In genomic region chr13:55450511-55450980, GRCm38 (mm10) we compare ENCODE assay signal across 10 mouse cellular contexts. TPM values are rescaled to one million over a fixed set of nuclear protein-coding genes. Genes with fewer than 3 reads are reported as not detected.
A peak's percentile ranks its signal among the peaks of the same experiment; 100 is the strongest.
DNase-seq lines count a peak whose midpoint lies in the region; ATAC-seq and TF ChIP-seq lines count a peak whose summit lies in the region.
"Had no signal": no experiment of that assay in that cellular context is flagged by ENCODE, and none has a peak within 500 bp of the region (broad histone marks: within the 10 kb centered on the region; RNA-seq: fewer than 3 reads in every experiment).

No protein-coding gene starts in this region.

- peak; percentile 79 for DNase-seq in hindbrain, postnatal 0 days (ENCODE audit: low spot score)
- DNase-seq in cerebellum, postnatal 10 days = peak; percentile 72 to 85
- peak; percentile 48 to 69 for DNase-seq in layer of hippocampus, postnatal 14 days (ENCODE audit: low spot score in 2 of 2)
- no peak for DNase-seq in embryo, embryonic 9.5 days (ENCODE audit: extremely low spot score)
- DNase-seq in neural tube, embryonic 10.5 days (ENCODE audit: extremely low spot score, low spot score) = no peak

- no peaks in the 10 kb centered on the region for H3K9me3 ChIP-seq in hindbrain, postnatal 0 days (ENCODE audit: low read length)
- no peaks in the 10 kb centered on the region for H3K9me3 ChIP-seq in hindbrain, embryonic 12.5 days (replicated peaks)
- H3K9me3 ChIP-seq in E14TG2a.4 (ENCODE audit: low read length) = no peaks in the 10 kb centered on the region

- H3K4me2 ChIP-seq in hindbrain, postnatal 0 days (ENCODE audit: low read depth, low read length) = no peak overlapping the region
- no peak overlapping the region for H3K4me2 ChIP-seq in hindbrain, embryonic 12.5 days (replicated peaks)

- WGBS in hindbrain, postnatal 0 days = 58% methylated on average over 11 of the region's 11 CpGs
- 91% methylated on average over 11 of the region's 11 CpGs for WGBS in hindbrain, embryonic 12.5 days

- ATAC-seq in hindbrain, postnatal 0 days = peak; percentile 50
- ATAC-seq in hindbrain, embryonic 12.5 days (ENCODE audit: low FRiP score) = no peak
- no peak for ATAC-seq in monocyte, adult 5-6 weeks (replicated peaks; ENCODE audit: insufficient number of reproducible peaks, low FRiP score, low TSS enrichment, poor library complexity, severe bottlenecking)

- H3K4me1 ChIP-seq in hindbrain, postnatal 0 days (ENCODE audit: insufficient read depth, low read length) = peaks cover 13% of the 10 kb centered on the region
- peaks cover 24% of the 10 kb centered on the region for H3K4me1 ChIP-seq in hindbrain, embryonic 12.5 days
- peaks cover 85% of the 10 kb centered on the region for H3K4me1 ChIP-seq in E14TG2a.4 (replicated peaks; ENCODE audit: low read depth, low read length)

- H3K9ac ChIP-seq in hindbrain, postnatal 0 days (replicated peaks; ENCODE audit: low read length) = no peak overlapping the region
- H3K9ac ChIP-seq in hindbrain, embryonic 12.5 days = no peak overlapping the region

- TF ChIP-seq CTCF in hindbrain, postnatal 0 days (IDR thresholded peaks at IDR 0.05; ENCODE audit: low read depth) = no peak
- TF ChIP-seq CTCF in E14TG2a.4 (conservative IDR thresholded peaks at IDR 0.05; ENCODE audit: low read length) = no peak

- no peak overlapping the region for H3K4me3 ChIP-seq in hindbrain, postnatal 0 days (ENCODE audit: low read length)
- no peak overlapping the region for H3K4me3 ChIP-seq in hindbrain, embryonic 12.5 days
- H3K4me3 ChIP-seq in E14TG2a.4 (replicated peaks; ENCODE audit: low read length) = peak overlapping the region; percentile 51

- peaks cover 27% of the 10 kb centered on the region; the same call in 1 of the 2 replicates for H3K36me3 ChIP-seq in hindbrain, postnatal 0 days (ENCODE audit: insufficient read depth, low read length)
- H3K36me3 ChIP-seq in hindbrain, embryonic 12.5 days = peaks cover 56% of the 10 kb centered on the region
- H3K36me3 ChIP-seq in E14TG2a.4 (ENCODE audit: insufficient read depth, low read length) = peaks cover 90% of the 10 kb centered on the region

- H3K27ac ChIP-seq in hindbrain, postnatal 0 days = no peak overlapping the region
- H3K27ac ChIP-seq in hindbrain, embryonic 12.5 days = no peak overlapping the region

- H3K27me3 ChIP-seq in hindbrain, postnatal 0 days (ENCODE audit: insufficient read depth, low read length) = no peaks in the 10 kb centered on the region
- no peaks in the 10 kb centered on the region for H3K27me3 ChIP-seq in hindbrain, embryonic 12.5 days
- no peaks in the 10 kb centered on the region for H3K27me3 ChIP-seq in E14TG2a.4 (ENCODE audit: insufficient read depth, low read length)

RNA-seq across cellular contexts. Expression of gene Grk6, which starts 5.7 kb away (rescaled TPM):
- total RNA-seq in hindbrain, postnatal 0 days (2014; rRNA removed) = 72.2 and 72.6 TPM in 2 replicates
- 34.7 and 35.5 TPM in 2 replicates for polyA plus RNA-seq in hindbrain, postnatal 0 days (2015; fragmentation: Nextera tagmentation; extraction: Ambion mirVana)
- 48.9 and 54.4 TPM in 2 replicates for polyA plus RNA-seq in hindbrain, embryonic 12.5 days (2016; fragmentation: Nextera tagmentation; extraction: Ambion mirVana)
- total RNA-seq in layer of hippocampus, postnatal 14 days (2021) = 10 to 100 TPM; 74.2 to 76.8 TPM
- 179 to 219 TPM (median 207 TPM) in 3 replicates for total RNA-seq in monocyte, adult 5-6 weeks (2017)

RNA-seq across cellular contexts. Expression of gene Prr7, which starts 13.5 kb away (rescaled TPM):
- 106 and 119 TPM in 2 replicates for total RNA-seq in hindbrain, postnatal 0 days (2014; rRNA removed)
- 4.6 and 4.9 TPM in 2 replicates for polyA plus RNA-seq in hindbrain, postnatal 0 days (2015; fragmentation: Nextera tagmentation; extraction: Ambion mirVana)
- polyA plus RNA-seq in hindbrain, embryonic 12.5 days (2016; fragmentation: Nextera tagmentation; extraction: Ambion mirVana) = 1.1 and 1.5 TPM in 2 replicates
- 10 to 100 TPM; 89.9 to 92.7 TPM for total RNA-seq in layer of hippocampus, postnatal 14 days (2021)
- 2.2 to 3.8 TPM in 2 of 3 replicates, not detected in the other for total RNA-seq in monocyte, adult 5-6 weeks (2017)

RNA-seq across cellular contexts. Expression of gene F12, which starts 24.0 kb away (rescaled TPM):
- not detected in 2 replicates for total RNA-seq in hindbrain, postnatal 0 days (2014; rRNA removed)
- polyA plus RNA-seq in hindbrain, postnatal 0 days (2015; fragmentation: Nextera tagmentation; extraction: Ambion mirVana) = 0.26 and 0.48 TPM in 2 replicates
- 0.16 TPM in 1 of 2 replicates, not detected in the other for polyA plus RNA-seq in hindbrain, embryonic 12.5 days (2016; fragmentation: Nextera tagmentation; extraction: Ambion mirVana)
- total RNA-seq in layer of hippocampus, postnatal 14 days (2021) = under 1 TPM; 0.32 to 0.69 TPM
- 0.11 to 0.95 TPM in 2 of 3 replicates, not detected in the other for total RNA-seq in monocyte, adult 5-6 weeks (2017)
- total RNA-seq: MEL had no signal
- polyA plus RNA-seq: embryonic facial prominence, embryonic 11.5 days had no signal

RNA-seq across cellular contexts. Expression of gene Pfn3, which starts 35.5 kb away (rescaled TPM):
- total RNA-seq in hindbrain, postnatal 0 days (2014; rRNA removed) = 0.52 TPM in 1 of 2 replicates, not detected in the other
- polyA plus RNA-seq in hindbrain, postnatal 0 days (2015; fragmentation: Nextera tagmentation; extraction: Ambion mirVana) = 0.37 and 0.68 TPM in 2 replicates
- polyA plus RNA-seq in hindbrain, embryonic 12.5 days (2016; fragmentation: Nextera tagmentation; extraction: Ambion mirVana) = not detected in 2 replicates
- total RNA-seq in layer of hippocampus, postnatal 14 days (2021) = not detected
- not detected in 3 replicates for total RNA-seq in monocyte, adult 5-6 weeks (2017)
- total RNA-seq: MEL had no signal
- polyA plus RNA-seq: embryonic facial prominence, embryonic 11.5 days had no signal

RNA-seq across cellular contexts. Expression of gene Dbn1, which starts 37.4 kb away (rescaled TPM):
- 442 and 446 TPM in 2 replicates for total RNA-seq in hindbrain, postnatal 0 days (2014; rRNA removed)
- 369 and 371 TPM in 2 replicates for polyA plus RNA-seq in hindbrain, postnatal 0 days (2015; fragmentation: Nextera tagmentation; extraction: Ambion mirVana)
- 585 and 628 TPM in 2 replicates for polyA plus RNA-seq in hindbrain, embryonic 12.5 days (2016; fragmentation: Nextera tagmentation; extraction: Ambion mirVana)
- total RNA-seq in layer of hippocampus, postnatal 14 days (2021) = 100 to 1,000 TPM; 335 to 353 TPM
- 0.58 TPM in 1 of 3 replicates, not detected in the others for total RNA-seq in monocyte, adult 5-6 weeks (2017)

Comparison
In these comparisons a context has a peak if more than half of its experiments do, and no peak if none do; other contexts are left out.
1. DNase-seq: peak in hindbrain, postnatal 0 days (single experiment), cerebellum, postnatal 10 days (2 of 2) and layer of hippocampus, postnatal 14 days (2 of 2); none in embryo, embryonic 9.5 days (single experiment) and neural tube, embryonic 10.5 days (single experiment).
2. RNA of gene Prr7, which starts 13.5 kb away (total RNA-seq): 106 to 119 TPM in hindbrain, postnatal 0 days and 89.9 to 92.7 TPM in layer of hippocampus, postnatal 14 days; 2.2 to 3.8 TPM in monocyte, adult 5-6 weeks; every median in the first group is over 10 times any median in the second.